Mouse (Mus musculus): ENCODE data around the gene Bank1. TPM values are rescaled to one million over a fixed set of nuclear protein-coding genes. Genes with fewer than 3 reads are reported as not detected.

Bank1 gene
- polyA plus RNA-seq, 1 experiment = 1.2 TPM

- Histone ChIP-seq H3K27me3 (replicated peaks; ENCODE audit: control insufficient read depth, insufficient read depth, low read length) (no peaks in the 10 kb centered on the region), H3K4me3 (ENCODE audit: insufficient read depth, low read depth, low read length) (no peak overlapping the region), H3K27ac (ENCODE audit: insufficient read depth, low read depth, low read length) (no peak overlapping the region), H3K4me1 (ENCODE audit: control insufficient read depth, insufficient read depth, low read length) (no peaks in the 10 kb centered on the region), H3K36me3 (ENCODE audit: control insufficient read depth, insufficient read depth, low read length) (no peaks in the 10 kb centered on the region)
- no peak for DNase-seq
- 91% methylated on average over 3 of the region's 3 CpGs for WGBS
- no peak for TF ChIP-seq CTCF (conservative IDR thresholded peaks at IDR 0.05; ENCODE audit: insufficient read depth, insufficient read length, low read depth, low read length)
- TF ChIP-seq POLR2A (IDR thresholded peaks at IDR 0.05; ENCODE audit: low read depth, low read length) = no peak
These were observed 68.1 kb downstream of the Bank1 start for GRCm38 (mm10) chr3:136257761-136258160.

- H3K27me3 ChIP-seq (replicated peaks; ENCODE audit: control insufficient read depth, insufficient read depth, low read length) = no peaks in the 10 kb centered on the region
- 46% methylated on average over 2 of the region's 2 CpGs for WGBS
- no peaks in the 10 kb centered on the region for H3K36me3 ChIP-seq (ENCODE audit: control insufficient read depth, insufficient read depth, low read length)
- no peaks in the 10 kb centered on the region for H3K4me1 ChIP-seq (ENCODE audit: control insufficient read depth, insufficient read depth, low read length)
- TF ChIP-seq POLR2A (IDR thresholded peaks at IDR 0.05; ENCODE audit: low read depth, low read length) = no peak
- no peak for TF ChIP-seq CTCF (conservative IDR thresholded peaks at IDR 0.05; ENCODE audit: insufficient read depth, insufficient read length, low read depth, low read length)
- DNase-seq = no peak
- H3K4me3 ChIP-seq (ENCODE audit: insufficient read depth, low read depth, low read length) = no peak overlapping the region
- no peak overlapping the region for H3K27ac ChIP-seq (ENCODE audit: insufficient read depth, low read depth, low read length)
These were observed 71.2 kb downstream of the Bank1 start for GRCm38 (mm10) chr3:136254713-136255112.

GRCm38 (mm10) chr3:136252820-136253219 is 73.0 kb downstream of the Bank1 start:
- 78% methylated on average over 4 of the region's 4 CpGs for WGBS
- TF ChIP-seq CTCF (conservative IDR thresholded peaks at IDR 0.05; ENCODE audit: insufficient read depth, insufficient read length, low read depth, low read length) = no peak
- no peaks in the 10 kb centered on the region for H3K27me3 ChIP-seq (replicated peaks; ENCODE audit: control insufficient read depth, insufficient read depth, low read length)
- no peak for DNase-seq
- H3K36me3 ChIP-seq (ENCODE audit: control insufficient read depth, insufficient read depth, low read length) = no peaks in the 10 kb centered on the region
- H3K27ac ChIP-seq (ENCODE audit: insufficient read depth, low read depth, low read length) = no peak overlapping the region
- H3K4me1 ChIP-seq (ENCODE audit: control insufficient read depth, insufficient read depth, low read length) = no peaks in the 10 kb centered on the region
- no peak overlapping the region for H3K4me3 ChIP-seq (ENCODE audit: insufficient read depth, low read depth, low read length)

GRCm38 (mm10) chr3:136251578-136251977 is 74.3 kb downstream of the Bank1 start:
- no peaks in the 10 kb centered on the region for H3K36me3 ChIP-seq (ENCODE audit: control insufficient read depth, insufficient read depth, low read length)
- no peaks in the 10 kb centered on the region for H3K27me3 ChIP-seq (replicated peaks; ENCODE audit: control insufficient read depth, insufficient read depth, low read length)
- H3K4me3 ChIP-seq (ENCODE audit: insufficient read depth, low read depth, low read length) = no peak overlapping the region
- no peak overlapping the region for H3K27ac ChIP-seq (ENCODE audit: insufficient read depth, low read depth, low read length)
- WGBS = 93% methylated on average over 4 of the region's 4 CpGs
- no peak for DNase-seq
- H3K4me1 ChIP-seq (ENCODE audit: control insufficient read depth, insufficient read depth, low read length) = no peaks in the 10 kb centered on the region
- TF ChIP-seq POLR2A (IDR thresholded peaks at IDR 0.05; ENCODE audit: low read depth, low read length) (no peak), CTCF (conservative IDR thresholded peaks at IDR 0.05; ENCODE audit: insufficient read depth, insufficient read length, low read depth, low read length) (no peak)

- H3K4me1 ChIP-seq (ENCODE audit: control insufficient read depth, insufficient read depth, low read length) = no peaks in the 10 kb centered on the region
- peak; percentile 2 for DNase-seq
- no peaks in the 10 kb centered on the region for H3K36me3 ChIP-seq (ENCODE audit: control insufficient read depth, insufficient read depth, low read length)
- H3K27me3 ChIP-seq (replicated peaks; ENCODE audit: control insufficient read depth, insufficient read depth, low read length) = no peaks in the 10 kb centered on the region
- WGBS = 61% methylated on average over 5 of the region's 5 CpGs
- TF ChIP-seq POLR2A (IDR thresholded peaks at IDR 0.05; ENCODE audit: low read depth, low read length) (no peak), CTCF (conservative IDR thresholded peaks at IDR 0.05; ENCODE audit: insufficient read depth, insufficient read length, low read depth, low read length) (no peak)
- no peak overlapping the region for H3K4me3 ChIP-seq (ENCODE audit: insufficient read depth, low read depth, low read length)
- no peak overlapping the region for H3K27ac ChIP-seq (ENCODE audit: insufficient read depth, low read depth, low read length)
These were observed 78.5 kb downstream of the Bank1 start for GRCm38 (mm10) chr3:136247331-136247730.

GRCm38 (mm10) chr3:136244931-136245330 is 80.9 kb downstream of the Bank1 start:
- H3K4me1 ChIP-seq (ENCODE audit: control insufficient read depth, insufficient read depth, low read length) = no peaks in the 10 kb centered on the region
- no peak for DNase-seq
- no peaks in the 10 kb centered on the region for H3K36me3 ChIP-seq (ENCODE audit: control insufficient read depth, insufficient read depth, low read length)
- H3K27me3 ChIP-seq (replicated peaks; ENCODE audit: control insufficient read depth, insufficient read depth, low read length) = no peaks in the 10 kb centered on the region
- 90% methylated on average over 2 of the region's 2 CpGs for WGBS
- no peak overlapping the region for H3K4me3 ChIP-seq (ENCODE audit: insufficient read depth, low read depth, low read length)
- TF ChIP-seq CTCF (conservative IDR thresholded peaks at IDR 0.05; ENCODE audit: insufficient read depth, insufficient read length, low read depth, low read length) (no peak), POLR2A (IDR thresholded peaks at IDR 0.05; ENCODE audit: low read depth, low read length) (no peak)
- H3K27ac ChIP-seq (ENCODE audit: insufficient read depth, low read depth, low read length) = no peak overlapping the region

GRCm38 (mm10) chr3:136238790-136239189 is 87.1 kb downstream of the Bank1 start:
- no peaks in the 10 kb centered on the region for H3K36me3 ChIP-seq (ENCODE audit: control insufficient read depth, insufficient read depth, low read length)
- no peak overlapping the region for H3K27ac ChIP-seq (ENCODE audit: insufficient read depth, low read depth, low read length)
- no peak for DNase-seq
- TF ChIP-seq POLR2A (IDR thresholded peaks at IDR 0.05; ENCODE audit: low read depth, low read length) = no peak
- no peak for TF ChIP-seq CTCF (conservative IDR thresholded peaks at IDR 0.05; ENCODE audit: insufficient read depth, insufficient read length, low read depth, low read length)
- 85% methylated on average over 3 of the region's 3 CpGs for WGBS
- H3K4me3 ChIP-seq (ENCODE audit: insufficient read depth, low read depth, low read length) = no peak overlapping the region
- H3K4me1 ChIP-seq (ENCODE audit: control insufficient read depth, insufficient read depth, low read length) = no peaks in the 10 kb centered on the region
- H3K27me3 ChIP-seq (replicated peaks; ENCODE audit: control insufficient read depth, insufficient read depth, low read length) = no peaks in the 10 kb centered on the region

- DNase-seq = no peak
- H3K27me3 ChIP-seq (replicated peaks; ENCODE audit: control insufficient read depth, insufficient read depth, low read length) = no peaks in the 10 kb centered on the region
- H3K4me3 ChIP-seq (ENCODE audit: insufficient read depth, low read depth, low read length) = no peak overlapping the region
- no peak for TF ChIP-seq CTCF (conservative IDR thresholded peaks at IDR 0.05; ENCODE audit: insufficient read depth, insufficient read length, low read depth, low read length)
- TF ChIP-seq POLR2A (IDR thresholded peaks at IDR 0.05; ENCODE audit: low read depth, low read length) = no peak
- 73% methylated on average over 2 of the region's 2 CpGs for WGBS
- H3K4me1 ChIP-seq (ENCODE audit: control insufficient read depth, insufficient read depth, low read length) = no peaks in the 10 kb centered on the region
- H3K27ac ChIP-seq (ENCODE audit: insufficient read depth, low read depth, low read length) = no peak overlapping the region
- no peaks in the 10 kb centered on the region for H3K36me3 ChIP-seq (ENCODE audit: control insufficient read depth, insufficient read depth, low read length)
These were observed 92.4 kb downstream of the Bank1 start for GRCm38 (mm10) chr3:136233507-136233906.

Data from kidney, adult 2 months (tissue).